Mouse (Mus musculus) testis, adult 2 months (tissue): Measurements from ENCODE around the gene Auts2.

Source experiments
- CTCF ChIP-seq: fragments of 200-500 bp; IDR thresholded peaks from 2 replicates; pipeline ENCODE4 v1.5.1; 2012; ENCODE audit warnings: low read depth, mild to moderate bottlenecking, inconsistent platforms, low read length, moderate library complexity; ENCODE audit not compliant: control insufficient read depth, insufficient read depth, insufficient replicate concordance
- POLR2A ChIP-seq: fragments of 200-500 bp; IDR thresholded peaks from 2 replicates; pipeline ENCODE4 v1.6.1; 2012; ENCODE audit warnings: low read depth, mild to moderate bottlenecking, inconsistent platforms, low read length, moderate library complexity; ENCODE audit not compliant: control insufficient read depth

DNA sequence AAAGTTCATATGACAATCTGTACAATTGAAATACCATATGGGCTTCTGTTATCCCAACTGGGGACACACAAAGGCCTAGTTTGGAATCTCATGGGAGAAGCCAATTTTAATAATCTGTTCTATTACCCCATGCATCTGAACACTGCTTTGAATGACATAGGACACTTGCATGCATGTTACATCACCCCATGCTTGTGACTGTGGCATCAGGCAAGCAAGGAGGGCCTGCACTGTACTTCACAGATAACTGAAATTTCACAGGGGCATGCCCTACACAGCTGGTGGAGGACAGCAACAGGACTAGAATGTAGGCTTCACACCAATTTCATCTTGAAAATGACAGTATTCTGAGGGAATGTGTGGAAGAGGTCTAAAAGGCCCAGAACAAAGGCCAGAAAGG is 746.1 kb downstream of the Auts2 start:
- TF ChIP-seq POLR2A (no peak), CTCF (no peak)
